Mouse (Mus musculus) midbrain, postnatal 0 days (tissue): ENCODE results near the gene Tbc1d17. TPM values are rescaled to one million over a fixed set of nuclear protein-coding genes. Genes with fewer than 3 reads are reported as not detected.
A peak's percentile ranks its signal among the peaks of the same experiment; 100 is the strongest.

Experiments used
- ATAC-seq: fragments of 200-750 bp; cut with Nextera tagmentation; 2 replicates; pipeline ENCODE4 v1.8.0; 2017; ENCODE audit warnings: moderate number of reproducible peaks, mild to moderate bottlenecking, moderate TSS enrichment, moderate library complexity; ENCODE audit not compliant: low FRiP score
- DNase-seq: peaks from one replicate; pipeline ENCODE4 v3.0.0-alpha.2; 2015; ENCODE audit warnings: low spot score
- H3K27ac ChIP-seq: fragments of 300-500 bp; sonication (generic); 2 replicates; pipeline ENCODE4 v1.5.1; 2014; ENCODE audit warnings: low read depth, mild to moderate bottlenecking, low read length, mixed read lengths
- H3K27me3 ChIP-seq: fragments of 300-500 bp; sonication (generic); 2 replicates; pipeline ENCODE4 v1.6.1; 2014; ENCODE audit warnings: low read length, control low read depth, mixed read lengths; ENCODE audit not compliant: insufficient read depth
- H3K36me3 ChIP-seq: fragments of 300-500 bp; sonication (generic); 2 replicates; pipeline ENCODE4 v1.6.1; 2014; ENCODE audit warnings: low read length, control low read depth, mixed read lengths; ENCODE audit not compliant: insufficient read depth
- H3K4me1 ChIP-seq: fragments of 300-500 bp; sonication (generic); 2 replicates; pipeline ENCODE4 v1.6.1; 2014; ENCODE audit warnings: mild to moderate bottlenecking, control low read depth, antibody characterized with exemption, low read length, mixed read lengths; ENCODE audit not compliant: insufficient read depth
- H3K4me2 ChIP-seq: fragments of 300-500 bp; sonication (generic); 2 replicates; pipeline ENCODE4 v1.6.1; 2014; ENCODE audit warnings: low read depth, mild to moderate bottlenecking, low read length, mixed read lengths; ENCODE audit not compliant: poor library complexity, severe bottlenecking
- H3K4me3 ChIP-seq: fragments of 300-500 bp; sonication (generic); 2 replicates; pipeline ENCODE4 v1.5.1; 2014; ENCODE audit warnings: low read depth, mild to moderate bottlenecking, low read length, moderate library complexity
- H3K9ac ChIP-seq: fragments of 300-500 bp; sonication (generic); replicated peaks from 2 replicates; pipeline ENCODE4 v1.6.1; 2014; ENCODE audit warnings: mild to moderate bottlenecking, low read length, moderate library complexity, mixed read lengths; ENCODE audit not compliant: poor library complexity, severe bottlenecking
- H3K9me3 ChIP-seq: fragments of 300-500 bp; sonication (generic); 2 replicates; pipeline ENCODE4 v1.6.1; 2016; ENCODE audit warnings: low read length, control low read depth
- CTCF ChIP-seq: IDR thresholded peaks from 2 replicates; pipeline ENCODE4 v1.5.1; 2016; ENCODE audit warnings: antibody characterized with exemption, mild to moderate bottlenecking
- WGBS: fragments of 180-500 bp; shearing (Covaris S2); extraction: QIAGEN DNeasy Blood & Tissue Kit; methylation state at CpG from one replicate; pipeline ENCODE4 v1.1.7; 2014; 5-methylcytosine and 5-hydroxymethylcytosine counted together
- polyA plus RNA-seq: library from polyadenylated mRNA; unstranded; fragments of >200 nt; fragmentation: Nextera tagmentation; extraction: Ambion mirVana; gene quantifications from 2 replicates; pipeline ENCODE4 v1.2.1, GENCODE M21; 2015
- total RNA-seq: library from RNA; depleted of rRNA; stranded (reverse); fragments of >200 nt; gene quantifications from 2 replicates; pipeline ENCODE4 v1.2.3, GENCODE M21; 2014

The Tbc1d17 gene
- total and polyA plus RNA-seq, 2 experiments from 2014 or later, result 79.7 to 115 TPM

DNA sequence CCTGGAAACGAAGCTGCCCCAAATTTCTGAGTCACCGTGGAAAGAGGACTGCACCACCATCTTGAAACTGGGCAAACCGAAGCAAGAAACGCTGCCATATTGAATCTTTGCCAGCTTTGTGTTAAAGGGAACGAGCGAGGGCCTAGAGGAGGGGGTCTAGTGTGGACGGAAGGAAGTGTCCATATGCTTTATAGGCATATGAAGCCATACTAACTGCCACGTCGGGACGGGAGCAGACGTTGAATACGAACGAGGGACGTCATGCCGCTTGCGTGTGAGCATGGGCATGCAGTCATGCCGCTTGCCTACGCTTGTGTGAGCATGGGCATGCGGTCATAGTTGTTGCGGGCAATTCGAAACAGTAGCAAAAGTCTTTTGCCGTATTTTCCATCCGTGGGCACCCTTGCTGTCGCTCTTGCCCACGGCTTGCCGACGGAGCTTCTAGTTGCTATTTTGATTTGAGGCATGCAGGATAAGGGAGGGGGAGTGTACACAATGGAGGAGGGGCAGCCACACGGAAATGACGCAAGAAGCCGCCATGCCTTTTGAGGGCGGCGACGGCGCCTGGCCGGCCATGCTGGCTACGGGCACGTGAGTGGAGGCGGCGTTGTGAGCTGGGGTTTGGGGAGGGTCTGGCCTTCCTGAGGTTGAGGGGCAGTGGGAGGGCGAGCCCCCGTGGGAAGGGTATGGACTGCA, 685 bp upstream of the Tbc1d17 start:
- H3K4me3 ChIP-seq, result peak overlapping the region; percentile 64

DNA sequence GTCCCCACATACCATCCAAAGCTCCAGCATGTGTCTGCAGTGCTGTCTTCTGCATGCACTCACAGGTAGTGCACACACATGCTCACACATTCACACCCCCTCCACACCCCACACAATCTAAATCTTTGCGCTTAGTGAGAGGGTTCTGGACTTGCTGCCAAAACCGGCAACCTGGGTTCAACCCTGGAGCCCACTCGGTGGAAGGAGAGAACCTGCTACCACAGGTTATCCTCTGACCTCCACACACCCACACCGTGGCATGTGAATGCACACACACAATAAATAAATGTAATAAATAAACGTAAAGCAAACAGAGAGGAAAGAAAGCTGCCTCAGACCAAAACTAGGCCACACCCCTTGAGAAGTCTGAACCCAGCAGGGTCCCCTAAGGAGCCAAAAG, 1.1 kb downstream of the Tbc1d17 start:
- H3K27me3 ChIP-seq, result no peaks in the 10 kb centered on the region
- WGBS, result 77% methylated on average over 5 of the region's 5 CpGs
- H3K4me1 ChIP-seq, result peaks cover 13% of the 10 kb centered on the region; the same call in 1 of the 2 replicates
- H3K9ac ChIP-seq, result peak overlapping the region; percentile 57
- peak overlapping the region; percentile 64 for H3K4me3 ChIP-seq
- H3K27ac ChIP-seq, result peak overlapping the region; percentile 71; the same call in 1 of the 2 replicates
- no peak for TF ChIP-seq CTCF
- peaks cover 44% of the 10 kb centered on the region for H3K36me3 ChIP-seq
- H3K4me2 ChIP-seq, result peak overlapping the region; percentile 70
- DNase-seq, result no peak
- no peak for ATAC-seq
- no peaks in the 10 kb centered on the region for H3K9me3 ChIP-seq

More for the DNA sequence above, 685 bp upstream of the Tbc1d17 start:
- H3K4me2 ChIP-seq, result peak overlapping the region; percentile 75
- H3K9me3 ChIP-seq, result no peaks in the 10 kb centered on the region
- WGBS, result under 1% methylated on average over 41 of the region's 41 CpGs
- peak overlapping the region; percentile 87 for H3K9ac ChIP-seq
- TF ChIP-seq CTCF, result no peak
- H3K36me3 ChIP-seq, result peaks cover 29% of the 10 kb centered on the region
- DNase-seq (peak; percentile 98), ATAC-seq (peak; percentile 84)
- H3K27ac ChIP-seq, result peak overlapping the region; percentile 98
- no peaks in the 10 kb centered on the region for H3K27me3 ChIP-seq
- peaks cover 13% of the 10 kb centered on the region; the same call in 1 of the 2 replicates for H3K4me1 ChIP-seq

DNA sequence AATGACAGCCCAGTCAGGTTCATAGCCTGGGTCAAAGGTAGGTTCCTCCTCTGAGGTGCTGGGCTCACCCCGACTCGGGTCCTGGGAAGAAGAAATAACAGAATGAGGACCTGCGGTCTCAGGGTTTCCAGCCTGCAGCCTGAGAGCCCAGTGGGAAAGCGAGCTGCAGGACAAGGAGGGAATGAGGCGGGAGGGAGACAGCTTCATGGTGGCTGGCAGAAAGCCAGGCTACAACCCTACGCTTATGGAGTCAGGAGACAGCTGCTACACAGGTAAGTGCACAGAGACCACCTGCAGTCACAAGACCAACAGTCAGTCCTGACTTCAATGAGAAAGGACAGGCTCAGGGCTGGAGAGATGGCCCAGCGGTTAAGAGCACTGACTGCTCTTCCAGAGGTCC, 2.1 kb downstream of the Tbc1d17 start:
- Histone ChIP-seq H3K9ac (no peak overlapping the region), H3K4me2 (no peak overlapping the region), H3K9me3 (no peaks in the 10 kb centered on the region), H3K36me3 (peaks cover 51% of the 10 kb centered on the region), H3K27ac (no peak overlapping the region), H3K4me3 (no peak overlapping the region), H3K4me1 (peaks cover 13% of the 10 kb centered on the region; the same call in 1 of the 2 replicates), H3K27me3 (no peaks in the 10 kb centered on the region)
- 92% methylated on average over 7 of the region's 7 CpGs for WGBS
- ATAC-seq, result no peak
- DNase-seq, result no peak
- no peak for TF ChIP-seq CTCF

DNA sequence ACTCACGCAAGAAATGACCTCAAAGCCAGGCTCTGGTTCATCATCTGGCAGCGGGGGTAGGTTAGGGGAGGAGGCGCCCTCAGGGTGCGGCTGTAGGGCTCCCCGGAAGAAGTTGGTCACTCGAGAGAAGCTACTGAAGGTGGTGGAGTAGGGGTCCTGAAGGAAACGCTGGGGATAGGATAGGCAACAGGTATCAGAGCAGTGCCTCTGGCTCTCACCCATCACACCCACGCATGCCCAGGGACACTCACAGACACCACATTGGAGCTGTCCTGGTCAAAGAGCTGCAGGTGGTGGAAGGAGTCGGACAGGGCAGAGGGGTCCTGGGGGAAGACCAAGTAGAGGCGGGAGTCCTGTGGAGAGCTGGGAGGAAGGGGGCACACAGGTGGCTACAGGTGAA, 3.9 kb downstream of the Tbc1d17 start:
- ATAC-seq, result no peak
- TF ChIP-seq CTCF, result no peak
- Histone ChIP-seq H3K9ac (no peak overlapping the region), H3K27ac (no peak overlapping the region), H3K4me2 (no peak overlapping the region), H3K4me1 (peaks cover 8% of the 10 kb centered on the region; the same call in 1 of the 2 replicates), H3K9me3 (no peaks in the 10 kb centered on the region), H3K4me3 (no peak overlapping the region), H3K27me3 (0 out of 2 replicates have a peak, but pooled peaks cover 3% of the 10 kb centered on the region), H3K36me3 (peaks cover 64% of the 10 kb centered on the region)
- no peak for DNase-seq
- 94% methylated on average over 10 of the region's 10 CpGs for WGBS

DNA sequence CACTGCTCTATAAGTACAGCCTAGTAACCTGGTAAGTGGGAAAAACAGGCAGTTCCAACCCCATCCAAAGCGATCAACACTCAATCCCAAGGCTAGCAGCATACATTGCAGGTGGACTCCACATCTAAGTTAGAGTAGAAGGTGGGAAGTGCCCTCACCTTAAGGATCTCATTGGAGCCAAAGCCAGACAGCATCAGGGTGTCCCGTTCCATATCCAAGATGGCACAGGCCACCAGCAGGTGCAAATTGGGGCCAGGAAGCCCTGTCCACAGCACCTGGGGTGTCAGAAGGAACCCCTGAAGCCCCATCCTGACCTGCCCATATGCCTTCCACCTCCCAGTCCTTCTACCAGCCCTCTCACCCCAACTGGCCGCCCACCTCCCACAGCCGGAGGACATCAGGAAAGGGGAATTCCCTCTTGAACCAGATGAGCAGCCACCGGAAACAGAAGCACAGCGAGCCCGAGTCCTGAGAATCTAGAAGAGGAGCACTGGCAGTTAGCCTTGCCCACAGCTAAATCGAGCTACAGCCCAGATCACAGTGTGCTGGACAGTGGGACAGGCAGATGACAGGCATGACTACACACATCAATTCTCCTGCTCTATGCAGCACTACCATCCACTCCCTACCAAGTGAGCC, 6.9 kb downstream of the Tbc1d17 start:
- ATAC-seq, result no peak
- Histone ChIP-seq H3K9me3 (no peaks in the 10 kb centered on the region), H3K36me3 (peaks cover 64% of the 10 kb centered on the region), H3K27me3 (0 out of 2 replicates have a peak, but pooled peaks cover 3% of the 10 kb centered on the region), H3K4me3 (no peak overlapping the region), H3K4me1 (0 out of 2 replicates have a peak, but pooled peaks cover 3% of the 10 kb centered on the region), H3K9ac (no peak overlapping the region), H3K27ac (no peak overlapping the region), H3K4me2 (no peak overlapping the region)
- TF ChIP-seq CTCF, result no peak
- 92% methylated on average over 8 of the region's 8 CpGs for WGBS
- DNase-seq, result no peak

DNA sequence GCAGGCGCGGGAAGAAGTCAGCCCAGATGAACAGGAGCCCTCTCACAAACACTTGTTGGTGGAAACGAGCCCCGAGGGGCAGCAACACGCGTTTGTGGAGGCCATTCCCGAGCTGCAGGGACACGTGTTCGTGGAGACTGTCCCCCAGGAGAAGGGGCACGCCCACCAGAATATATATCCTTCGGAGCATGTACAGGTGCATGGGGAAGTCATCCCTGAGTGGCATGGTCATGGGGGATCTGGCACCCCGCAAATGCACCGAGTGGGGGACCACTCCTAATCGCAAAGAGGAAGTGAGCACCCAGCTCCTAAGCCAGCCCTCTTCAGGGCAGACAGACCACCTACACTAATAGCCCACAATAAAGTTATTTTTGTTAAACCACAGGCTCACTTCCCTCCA, 8.5 kb downstream of the Tbc1d17 start:
- no peak overlapping the region for H3K4me3 ChIP-seq
- 0 out of 2 replicates have a peak, but pooled peaks cover 3% of the 10 kb centered on the region for H3K27me3 ChIP-seq
- H3K9ac ChIP-seq, result no peak overlapping the region
- WGBS, result 62% methylated on average over 14 of the region's 14 CpGs
- no peak for TF ChIP-seq CTCF
- no peaks in the 10 kb centered on the region for H3K9me3 ChIP-seq
- ATAC-seq (no peak), DNase-seq (no peak)
- peaks cover 49% of the 10 kb centered on the region for H3K36me3 ChIP-seq
- H3K27ac ChIP-seq, result no peak overlapping the region
- H3K4me2 ChIP-seq, result peak overlapping the region; percentile 54
- 0 out of 2 replicates have a peak, but pooled peaks cover 3% of the 10 kb centered on the region for H3K4me1 ChIP-seq
